Mouse (Mus musculus) megakaryocyte, adult 5-6 weeks (primary cell): ENCODE measurements around the gene Rab12. TPM values are rescaled to one million over a fixed set of nuclear protein-coding genes. Genes with fewer than 3 reads are reported as not detected.
A peak's percentile ranks its signal among the peaks of the same experiment; 100 is the strongest.
"Not testable (repeated sequence)": the region's sequence is repeated elsewhere in the genome, so short reads cannot be mapped to it uniquely, and the experiment has no call there.

Experiments used
- ATAC-seq: 2 replicates; pipeline ENCODE4 v1.8.0; 2016; ENCODE audit warnings: mild to moderate bottlenecking, inconsistent platforms; ENCODE audit not compliant: poor library complexity, severe bottlenecking
- total RNA-seq, 2 experiments: library from RNA; stranded (forward) in 1 of 2; stranded (reverse) in 1 of 2; fragments of 153-499, 151-499 nt in 1 of 2; fragments of 221-1000, 200-1000 nt in 1 of 2; gene quantifications; 2 replicates each; pipeline versions ENCODE4 v1.2.3 to v1.2.4; 2015 to 2017

Gene Rab12
- total RNA-seq (2015) (22.5 and 22.7 TPM in 2 replicates), total RNA-seq (2017) (24.3 and 36.5 TPM in 2 replicates)

DNA sequence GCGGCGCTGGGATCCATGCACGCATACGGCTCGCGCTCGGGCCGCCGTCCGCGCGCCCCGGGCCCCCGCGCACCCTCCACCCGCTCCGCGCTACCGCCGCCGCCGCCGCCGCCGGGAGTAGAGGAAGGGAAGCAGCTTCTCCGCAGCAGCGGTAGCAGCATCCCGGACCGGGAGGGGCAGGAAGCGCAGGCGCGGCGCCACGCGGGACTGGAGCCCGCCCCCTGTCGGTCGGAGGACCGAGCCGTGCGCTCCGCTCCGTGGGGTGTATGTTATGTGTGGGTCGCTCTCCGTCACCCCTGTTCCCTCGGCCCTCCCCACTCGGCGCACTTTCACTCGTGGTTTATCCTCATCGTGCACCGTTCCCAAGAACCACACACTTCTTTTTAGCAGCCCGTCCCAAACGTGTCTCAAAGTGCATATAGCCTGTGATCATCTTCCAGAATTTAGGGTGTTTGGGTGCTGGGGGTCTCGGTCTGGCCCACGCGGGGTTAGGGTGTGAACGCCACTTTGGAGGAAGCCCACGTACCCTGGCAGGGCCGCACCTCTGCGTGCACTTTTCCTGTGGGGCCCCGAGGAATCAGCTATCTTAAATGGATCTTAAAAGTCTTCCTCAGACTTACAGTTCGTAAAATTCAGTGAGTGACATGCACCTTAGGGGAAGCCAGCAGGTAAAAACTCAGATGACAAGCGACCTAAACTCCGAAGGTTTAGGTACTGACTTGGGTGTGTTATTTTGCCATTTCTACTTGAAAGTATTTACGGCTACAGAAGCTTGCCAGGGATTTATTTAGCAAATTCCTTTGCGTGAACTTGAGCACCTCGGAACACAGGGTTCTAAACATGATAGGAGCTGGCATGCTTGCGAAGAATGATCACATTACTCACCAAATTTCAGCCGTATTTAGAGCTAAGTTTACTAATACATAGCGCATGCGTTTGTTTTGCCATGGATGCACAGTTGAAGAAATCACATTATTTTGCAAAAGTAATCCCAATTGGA lies at the start of gene Rab12:
TSS of gene Rab12 (minus strand) at position 176 of the 1,000 bp plus-strand sequence.
- peak; percentile 99 for ATAC-seq

DNA sequence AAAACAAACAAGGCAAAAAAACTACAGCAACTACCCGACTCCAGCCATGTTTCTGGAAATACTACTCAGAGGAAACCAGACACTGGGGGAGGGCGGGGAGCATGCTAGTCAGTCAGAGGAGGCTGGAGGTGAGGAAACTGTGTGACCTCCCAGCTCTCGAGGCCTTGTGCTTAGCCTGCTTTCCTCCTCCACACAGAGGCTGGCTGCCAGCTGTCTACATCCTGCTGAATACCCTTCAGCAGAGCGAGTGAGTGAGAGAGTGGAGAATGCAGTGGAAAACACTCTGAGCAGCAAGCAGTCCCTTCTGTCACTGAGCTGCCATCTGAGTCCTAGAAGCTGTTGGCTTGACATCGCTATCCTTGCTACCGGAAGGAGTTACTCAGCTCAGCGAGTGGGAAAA lies 44.7 kb upstream of the Rab12 start:
- ATAC-seq = no peak

DNA sequence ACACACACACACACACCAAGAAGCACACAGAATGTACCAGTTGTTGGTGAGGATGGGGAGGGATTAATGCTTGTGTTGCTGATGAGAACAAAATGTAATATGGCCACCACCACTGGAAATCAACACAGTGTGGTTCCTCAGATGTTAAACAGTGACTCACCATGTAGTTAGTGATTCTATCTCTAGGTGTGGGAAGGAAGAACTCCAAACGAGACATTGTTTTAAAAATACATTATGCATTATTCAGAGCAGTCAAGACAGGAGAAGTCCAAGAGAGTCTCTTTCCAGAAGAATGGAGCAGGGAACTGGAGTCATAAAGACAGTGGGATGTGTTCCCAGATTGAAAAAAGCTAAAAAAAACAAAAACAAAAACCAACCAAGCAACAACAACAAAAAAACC lies 44.0 kb upstream of the Rab12 start:
- ATAC-seq = no peak

DNA sequence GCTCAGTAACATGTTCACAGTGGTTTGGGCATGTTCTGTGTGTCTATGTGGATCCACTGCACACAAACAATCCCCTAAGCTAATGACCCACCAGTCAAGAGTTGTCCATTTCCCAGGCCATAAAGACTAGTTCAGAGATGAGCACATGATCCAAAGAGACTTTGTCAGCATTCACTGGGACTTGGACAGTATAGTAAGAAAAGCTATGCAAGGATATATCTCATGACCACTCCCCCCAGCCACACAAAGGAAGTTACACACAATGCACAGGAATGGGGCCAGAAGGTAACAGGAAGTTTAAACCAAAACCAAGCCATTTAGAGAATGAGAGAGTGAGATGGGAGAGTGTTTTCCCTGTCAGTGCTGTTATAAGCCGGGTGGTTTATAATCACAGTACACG lies 41.9 kb upstream of the Rab12 start:
- no peak for ATAC-seq

DNA sequence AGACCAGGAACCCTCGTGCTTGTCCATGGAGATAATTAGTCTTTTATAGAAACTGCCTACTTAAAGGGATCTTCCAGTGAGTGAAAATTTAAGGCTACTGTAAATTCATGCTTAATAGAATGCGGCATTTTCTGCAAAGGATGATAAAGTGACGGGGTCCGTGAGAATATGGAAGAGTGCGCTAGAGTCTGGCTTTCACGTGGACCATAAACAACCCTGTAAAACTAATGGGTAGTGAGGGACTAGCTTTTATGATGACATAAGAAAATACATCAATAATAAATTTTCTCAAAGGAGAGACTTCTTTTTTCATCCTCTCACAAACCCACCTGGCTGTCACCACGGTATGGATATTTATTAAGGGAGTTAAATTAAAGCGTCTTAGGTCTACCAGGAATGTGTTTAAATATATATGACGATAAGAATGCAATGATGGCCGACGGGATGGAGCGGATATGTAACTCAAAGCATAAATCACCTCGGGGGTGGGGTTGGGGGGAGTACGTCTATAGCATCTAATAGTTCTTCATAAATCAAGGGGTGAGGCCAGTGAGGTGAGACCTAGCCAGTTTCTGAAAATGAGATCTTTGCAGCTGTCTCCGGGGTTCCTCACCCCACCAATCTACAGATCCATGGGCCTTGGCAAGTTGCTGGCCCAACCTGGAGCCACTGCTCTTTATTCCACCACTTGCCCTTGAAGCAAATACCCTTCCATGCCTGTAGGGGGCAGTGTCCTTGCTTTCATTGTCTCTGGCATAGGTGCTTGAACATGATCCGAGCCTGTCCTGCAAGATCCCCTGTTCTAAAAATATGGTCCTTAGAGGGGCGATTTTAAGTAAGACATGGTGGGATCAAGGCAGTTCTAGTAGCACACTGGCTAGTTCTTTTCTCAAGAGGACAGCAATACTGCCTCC lies 39.1 kb upstream of the Rab12 start:
- ATAC-seq = no peak

DNA sequence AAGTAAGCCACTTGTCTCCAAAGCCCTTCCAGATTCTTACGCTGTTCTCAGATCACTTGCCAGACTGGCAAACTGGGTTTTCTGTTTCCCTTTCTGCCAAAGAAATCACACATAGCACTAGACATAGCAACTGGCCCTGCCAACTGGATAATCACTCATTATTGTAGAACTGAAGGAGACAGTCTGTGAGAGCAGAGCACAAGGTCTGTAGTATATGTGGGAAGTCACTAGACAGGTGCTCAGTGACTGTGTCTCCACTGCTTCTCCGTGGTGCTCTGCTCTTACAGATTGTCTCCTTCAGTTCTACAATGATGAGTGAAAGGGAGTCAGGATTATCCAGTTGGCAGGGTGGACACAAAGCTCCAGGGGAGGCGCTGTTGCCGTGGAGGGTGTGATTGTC lies 33.2 kb upstream of the Rab12 start:
- no peak for ATAC-seq

DNA sequence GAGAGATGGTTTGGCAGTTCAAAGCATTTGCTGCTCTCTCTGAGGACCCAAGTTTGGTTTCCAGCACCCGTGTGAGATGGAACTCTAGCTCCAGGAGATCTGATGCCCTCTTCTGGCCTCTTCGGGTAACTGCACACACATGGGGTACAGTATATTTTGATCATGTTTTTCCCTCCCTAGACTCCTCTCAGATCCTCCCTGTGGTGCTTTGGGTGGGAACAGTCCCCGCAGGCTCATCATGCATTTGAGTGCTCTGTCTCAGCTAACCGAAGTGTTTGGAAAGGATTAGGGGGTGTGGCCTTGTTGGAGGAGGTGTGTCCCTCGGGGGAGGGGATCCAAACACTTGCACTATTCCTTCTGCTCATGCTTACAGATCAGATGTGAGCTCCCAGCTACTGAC lies 31.0 kb upstream of the Rab12 start:
- no peak for ATAC-seq

DNA sequence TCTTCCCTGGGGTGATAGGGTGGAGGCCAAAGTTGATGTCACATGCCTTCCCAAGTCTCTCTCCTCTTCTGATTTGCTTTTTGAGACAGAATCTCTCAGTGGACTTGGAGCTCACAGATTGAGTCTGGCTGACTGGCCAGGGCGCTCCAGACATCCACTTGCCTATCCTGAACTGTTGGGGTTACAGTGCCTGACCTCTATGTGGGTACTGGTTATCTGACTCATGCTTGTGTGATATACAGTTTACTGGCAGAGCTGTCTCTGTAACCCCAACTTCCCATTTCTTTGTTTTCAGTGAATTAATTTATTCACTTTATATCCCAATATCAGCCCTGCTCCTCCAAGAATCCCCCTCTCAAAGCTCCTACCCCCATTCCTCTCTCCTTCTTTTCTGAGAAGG lies 12.8 kb upstream of the Rab12 start:
- ATAC-seq = no peak

DNA sequence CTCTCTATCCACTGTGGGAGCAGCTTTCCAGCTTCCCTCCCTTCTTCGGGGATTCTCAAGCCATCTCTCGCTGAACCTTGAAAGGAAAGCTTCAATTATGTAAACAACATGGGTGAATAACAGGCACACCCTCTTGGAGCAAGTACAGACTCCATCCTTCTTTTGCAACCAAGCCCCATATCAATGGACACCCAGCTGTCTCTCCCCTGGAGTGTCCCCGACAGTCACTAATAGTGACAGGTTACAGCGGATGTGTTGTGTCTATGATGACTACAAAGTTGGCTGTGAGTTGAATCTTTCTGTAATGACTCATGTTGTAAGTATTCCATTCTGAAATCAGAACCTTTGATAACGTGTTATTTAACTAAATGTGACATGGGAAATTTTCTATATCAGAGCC lies 3.9 kb upstream of the Rab12 start:
- no peak for ATAC-seq

DNA sequence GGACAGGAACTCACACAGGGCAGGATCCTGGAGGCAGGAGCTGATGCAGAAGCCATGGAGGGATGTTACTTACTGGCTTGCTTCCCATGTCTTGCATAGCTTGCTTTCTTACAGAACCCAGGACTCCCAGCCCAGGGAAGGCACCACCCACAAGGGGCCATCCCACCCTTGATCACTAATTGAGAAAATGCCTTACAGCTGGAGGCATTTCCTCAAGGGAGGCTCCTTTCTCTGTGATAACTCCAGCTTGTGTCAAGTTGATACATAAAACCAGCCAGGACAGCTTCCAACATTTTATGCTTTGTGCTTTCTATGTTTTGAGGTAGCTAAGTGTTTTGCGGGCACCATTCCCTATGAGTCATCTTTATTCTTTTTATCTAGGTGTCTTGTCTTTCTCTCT lies 3.1 kb upstream of the Rab12 start:
- ATAC-seq = not testable (repeated sequence)

DNA sequence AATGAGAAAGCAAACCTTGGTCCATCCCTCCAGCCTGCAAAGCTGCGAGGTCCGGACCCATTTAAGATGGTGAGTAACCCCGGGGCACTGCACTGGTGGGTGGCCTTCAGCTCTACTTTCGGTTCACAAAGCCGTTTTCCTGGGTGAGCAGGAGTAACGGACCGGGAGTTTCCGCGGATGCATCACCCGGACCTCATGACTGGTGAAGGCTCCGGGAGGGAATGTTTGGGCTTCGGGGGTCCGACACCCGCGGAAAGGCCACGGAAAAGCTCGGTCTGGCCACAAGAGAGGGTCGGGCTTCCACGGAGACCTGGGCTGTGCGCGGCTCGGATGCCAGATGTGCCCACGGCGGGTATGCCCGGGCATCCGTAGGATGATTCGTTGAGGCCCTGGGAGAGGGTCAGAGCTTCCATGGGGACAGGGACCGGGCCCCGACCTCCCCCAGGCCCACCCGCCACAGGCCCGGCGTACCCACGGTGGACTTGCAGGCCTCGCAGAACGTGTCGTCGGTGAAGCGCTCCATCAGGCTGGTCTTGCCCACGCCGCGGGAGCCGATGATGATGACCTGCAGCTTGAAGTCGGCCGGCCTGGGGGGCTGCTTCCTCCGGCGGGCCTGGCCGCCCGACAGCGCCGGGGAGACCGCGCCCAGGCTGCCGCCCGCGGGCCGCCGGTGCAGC lies 514 bp downstream of the Rab12 start:
- peak; percentile 36 for ATAC-seq

DNA sequence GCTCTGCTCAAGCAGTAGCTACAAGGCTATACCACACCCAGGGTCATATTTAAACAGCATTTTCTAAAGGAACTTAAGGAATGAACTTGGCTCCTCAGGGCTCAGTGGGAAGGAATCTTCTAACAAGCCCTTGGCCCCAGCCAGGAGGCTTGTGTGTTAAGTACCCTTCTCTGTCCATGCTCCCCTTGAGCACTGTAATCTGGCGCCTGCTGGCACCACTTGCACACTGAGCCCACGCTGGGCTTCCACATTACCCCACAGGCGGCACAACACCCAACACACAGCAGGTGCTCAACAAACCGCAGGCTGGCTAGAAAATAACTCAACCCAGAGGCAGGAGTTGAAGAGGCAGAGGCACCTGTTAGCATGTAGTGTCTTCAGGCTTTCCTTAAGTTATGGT lies 2.6 kb downstream of the Rab12 start:
- no peak for ATAC-seq

DNA sequence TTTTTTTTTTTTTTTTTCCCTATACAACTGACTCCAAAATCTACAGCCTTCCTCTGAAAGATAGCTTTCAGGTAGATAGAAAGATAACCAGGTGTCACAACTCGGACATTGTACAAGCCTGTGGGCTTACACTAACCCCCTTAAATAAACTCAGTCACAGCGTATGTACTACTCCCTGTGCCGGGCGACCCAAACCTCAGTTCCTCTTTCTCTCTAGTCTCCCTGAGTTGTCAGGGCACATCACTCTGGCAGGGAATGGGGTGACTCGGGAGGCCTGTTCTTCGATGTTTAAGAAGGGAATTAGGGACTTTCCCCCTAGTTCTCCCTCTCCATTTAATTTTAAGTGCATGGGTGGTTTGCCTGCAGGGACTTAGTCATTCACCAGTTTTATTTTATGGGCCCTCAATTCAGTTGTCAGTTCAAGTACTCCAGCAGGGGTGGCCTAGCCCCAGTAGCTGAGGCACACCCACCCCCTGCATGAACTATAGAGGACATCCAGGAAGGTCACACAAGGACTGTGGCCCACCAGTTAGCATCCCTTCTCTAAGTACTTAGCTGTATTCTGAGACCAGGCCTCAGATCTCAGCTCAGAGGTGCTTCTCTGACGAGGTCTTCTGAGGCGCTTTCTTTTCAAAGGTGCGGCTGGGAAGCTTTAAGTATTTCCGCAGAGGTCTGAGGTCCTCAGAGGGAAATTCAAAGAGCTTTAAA lies 5.1 kb downstream of the Rab12 start:
- peak; percentile 35; the same call in 1 of the 2 replicates for ATAC-seq

DNA sequence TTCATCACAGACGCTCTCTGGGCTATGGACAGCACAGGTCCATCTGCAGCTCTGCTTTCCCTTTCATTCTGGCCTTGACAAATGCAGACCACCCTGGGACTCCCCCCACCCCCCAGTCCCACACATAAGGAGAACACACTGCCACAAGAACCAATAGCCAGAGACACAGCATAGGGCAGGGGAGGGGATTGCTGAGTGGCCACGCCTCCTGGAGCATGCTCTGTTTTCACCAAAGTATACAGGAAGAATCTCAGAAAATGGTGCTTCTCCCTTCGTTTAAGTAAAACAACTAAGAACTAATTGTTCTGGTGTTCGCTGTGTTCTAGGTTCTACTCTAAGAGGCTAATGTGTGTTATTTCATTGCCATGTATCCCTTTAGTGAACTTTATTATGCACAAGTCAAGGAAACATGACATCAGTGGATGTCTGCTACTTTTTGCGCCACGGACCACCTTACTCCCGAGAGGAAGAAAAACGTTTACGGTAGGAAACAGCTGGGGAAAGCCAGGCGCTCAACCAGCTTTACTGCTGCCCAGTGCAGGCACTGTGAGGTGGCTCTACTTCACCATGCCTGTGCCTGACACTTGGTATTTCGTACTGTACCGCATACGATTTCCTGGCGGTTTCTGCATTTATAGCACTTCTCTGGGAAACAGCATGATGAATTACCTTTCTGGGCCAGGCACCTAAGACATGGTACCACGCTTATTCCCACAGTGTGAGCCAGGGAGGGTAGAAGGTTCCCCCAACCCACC lies 7.2 kb downstream of the Rab12 start:
- ATAC-seq = peak; percentile 28; the same call in 1 of the 2 replicates

DNA sequence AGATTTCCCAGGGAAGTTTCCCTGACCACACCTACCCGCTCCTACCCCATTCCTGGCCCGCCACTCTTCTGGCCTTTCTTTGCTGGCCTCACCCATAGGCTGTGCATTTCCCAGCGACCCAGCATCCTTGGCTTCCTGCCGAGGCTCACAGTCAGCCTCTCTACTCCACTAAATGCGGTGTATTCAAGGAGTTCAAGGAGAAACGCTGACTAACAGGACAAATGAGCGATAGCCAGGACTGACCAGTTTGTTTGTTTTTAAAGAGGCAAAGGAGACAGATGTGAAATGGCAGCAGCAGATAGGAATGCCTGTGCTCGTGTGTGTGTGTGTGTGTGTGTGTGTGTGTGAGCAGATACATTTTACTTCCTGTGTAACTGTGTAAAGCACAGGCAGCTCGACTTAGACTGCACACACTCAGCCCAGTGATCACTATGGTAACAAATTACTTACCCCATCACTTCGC lies 9.3 kb downstream of the Rab12 start:
- no peak for ATAC-seq

DNA sequence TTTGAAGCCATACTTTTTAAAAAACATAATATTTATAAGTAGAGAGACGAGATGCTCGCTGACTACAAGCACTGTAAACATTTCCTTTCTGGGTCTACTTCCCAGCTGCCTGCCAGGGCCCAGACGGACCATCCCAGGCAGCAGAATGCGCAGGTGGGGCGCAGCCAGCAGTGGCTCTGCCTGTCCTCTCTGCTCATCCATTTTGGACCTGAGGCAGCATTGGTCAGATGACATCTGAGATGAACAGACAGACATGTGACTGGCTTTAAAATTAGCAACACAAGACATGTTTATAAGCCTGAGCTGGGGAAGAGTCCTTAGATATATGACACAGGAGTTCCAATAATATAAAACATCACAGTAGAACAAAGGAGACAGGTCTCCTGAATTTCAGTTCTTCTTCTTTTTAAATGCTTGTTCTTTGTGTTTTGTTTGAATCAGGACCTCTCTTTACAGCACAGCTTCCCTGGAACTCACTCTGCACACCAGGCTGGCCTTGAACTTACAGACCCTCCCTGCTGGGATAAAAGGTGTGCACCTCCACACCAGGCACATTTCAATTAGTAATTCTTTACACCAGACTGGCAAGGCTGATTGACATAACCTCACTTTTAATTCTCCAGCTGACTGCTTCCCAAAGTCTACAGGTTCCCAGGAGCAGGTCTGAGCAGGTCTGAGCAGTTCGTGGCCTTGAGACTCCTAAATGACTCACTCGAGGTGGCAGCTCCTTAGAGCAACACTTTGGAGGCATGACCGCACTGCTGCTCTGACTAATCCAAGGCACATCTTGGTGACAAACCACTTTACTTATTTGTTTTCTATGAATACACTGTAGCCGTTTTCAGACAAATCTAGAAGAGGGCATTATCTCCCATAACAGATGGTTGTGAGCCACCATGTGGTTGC lies 12.2 kb downstream of the Rab12 start:
- no peak for ATAC-seq

DNA sequence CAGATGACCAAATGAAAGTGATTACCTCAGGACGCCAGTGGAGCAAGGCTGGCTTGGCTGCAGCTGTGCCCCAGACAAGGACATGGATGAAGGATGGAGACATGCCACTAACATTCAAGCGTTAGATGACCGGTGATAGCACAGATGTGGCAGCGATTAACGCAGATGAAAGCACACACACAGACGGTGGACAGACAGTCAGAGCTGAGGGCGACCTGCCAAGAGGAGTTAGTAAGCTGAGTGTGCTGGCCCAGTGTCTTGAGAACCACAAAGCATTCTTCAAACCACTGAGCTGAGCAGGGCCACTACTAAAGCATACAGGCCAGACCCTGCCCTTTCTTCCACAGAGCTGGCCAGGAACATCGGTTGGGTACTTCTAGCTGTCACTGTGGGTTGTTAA lies 14.6 kb downstream of the Rab12 start:
- ATAC-seq = no peak

DNA sequence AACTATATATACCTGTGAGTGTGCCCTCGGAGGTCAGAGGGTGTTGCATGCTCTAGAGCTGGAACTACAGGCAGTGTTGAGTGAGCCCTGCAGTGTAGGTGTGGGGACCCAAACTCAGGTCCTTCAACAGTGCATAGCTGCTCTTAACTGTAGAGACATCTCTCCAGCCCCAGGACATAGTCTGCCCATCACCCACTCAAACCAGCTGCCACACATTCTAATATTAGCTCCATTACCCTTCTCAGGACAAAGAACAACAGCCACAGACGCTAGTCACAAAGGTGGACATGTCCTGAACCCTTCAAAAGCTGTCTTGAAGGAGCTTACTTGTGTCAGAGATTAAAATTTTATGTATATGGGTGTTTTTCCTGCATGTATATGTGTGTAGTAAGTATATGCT lies 15.3 kb downstream of the Rab12 start:
- no peak for ATAC-seq
